Mouse (Mus musculus) heart, postnatal 0 days (tissue): ENCODE results near the gene Ptprc.

Source experiments
- CTCF ChIP-seq: IDR thresholded peaks from 2 replicates; pipeline ENCODE4 v1.5.1; 2016; ENCODE audit warnings: antibody characterized with exemption, control low read depth, low read depth
- EP300 ChIP-seq: IDR thresholded peaks from 2 replicates; pipeline ENCODE4 v1.6.1; 2016; ENCODE audit warnings: antibody characterized with exemption, low read depth

- TF ChIP-seq EP300 (no peak), CTCF (no peak)
These were observed 35.0 kb upstream of the Ptprc start for GRCm38 (mm10) chr1:138210387-138211024.
